Mouse (Mus musculus) hindbrain, embryonic 15.5 days (tissue): ENCODE results near the gene Dnajc19. TPM values are rescaled to one million over a fixed set of nuclear protein-coding genes. Genes with fewer than 3 reads are reported as not detected.
A peak's percentile ranks its signal among the peaks of the same experiment; 100 is the strongest.
"Not testable (repeated sequence)": the region's sequence is repeated elsewhere in the genome, so short reads cannot be mapped to it uniquely, and the experiment has no call there.

Experiments used
- ATAC-seq: fragments of 200-750 bp; cut with Nextera tagmentation; 2 replicates; pipeline ENCODE4 v1.8.0; 2017; ENCODE audit warnings: low read depth, moderate number of reproducible peaks, moderate TSS enrichment; ENCODE audit not compliant: low FRiP score
- H3K27ac ChIP-seq: fragments of 300-500 bp; sonication (generic); replicated peaks from 2 replicates; pipeline ENCODE4 v1.5.1; 2015; ENCODE audit warnings: mild to moderate bottlenecking, inconsistent platforms
- H3K27me3 ChIP-seq: fragments of 300-500 bp; sonication (generic); 2 replicates; pipeline ENCODE4 v1.6.1; 2015; ENCODE audit warnings: control low read depth, inconsistent platforms
- H3K36me3 ChIP-seq: fragments of 300-500 bp; sonication (generic); 2 replicates; pipeline ENCODE4 v1.6.1; 2015; ENCODE audit warnings: control low read depth, inconsistent platforms
- H3K4me1 ChIP-seq: fragments of 300-500 bp; sonication (generic); replicated peaks from 2 replicates; pipeline ENCODE4 v1.6.1; 2015; ENCODE audit warnings: control low read depth, inconsistent platforms
- H3K4me2 ChIP-seq: fragments of 300-500 bp; sonication (generic); 2 replicates; pipeline ENCODE4 v1.6.1; 2015; ENCODE audit warnings: moderate library complexity, mild to moderate bottlenecking, inconsistent platforms
- H3K4me3 ChIP-seq: fragments of 300-500 bp; sonication (generic); 2 replicates; pipeline ENCODE4 v1.5.1; 2015; ENCODE audit warnings: mild to moderate bottlenecking, inconsistent platforms
- H3K9ac ChIP-seq: fragments of 300-500 bp; sonication (generic); 2 replicates; pipeline ENCODE4 v1.6.1; 2015; ENCODE audit warnings: inconsistent platforms
- H3K9me3 ChIP-seq: fragments of 300-500 bp; sonication (generic); 2 replicates; pipeline ENCODE4 v1.6.1; 2016; ENCODE audit warnings: control low read depth, inconsistent platforms
- WGBS: fragments of 180-500 bp; shearing (Covaris S2); methylation state at CpG from one replicate; pipeline ENCODE4 v1.1.7; 2015; 5-methylcytosine and 5-hydroxymethylcytosine counted together
- polyA plus RNA-seq: library from polyadenylated mRNA; unstranded; fragments of >200 nt; fragmentation: Nextera tagmentation; extraction: Ambion mirVana; gene quantifications from 2 replicates; pipeline ENCODE4 v1.2.1, GENCODE M21; 2015

The Dnajc19 gene
- polyA plus RNA-seq, 1 experiment from 2014 or later: 119 TPM

GRCm38 (mm10) chr3:34083655-34084054 is 2.5 kb upstream of the Dnajc19 start:
- H3K27ac ChIP-seq: no peak overlapping the region
- no peaks in the 10 kb centered on the region for H3K27me3 ChIP-seq
- peaks cover 4% of the 10 kb centered on the region; the same call in 1 of the 2 replicates for H3K36me3 ChIP-seq
- no peak overlapping the region for H3K4me2 ChIP-seq
- H3K4me1 ChIP-seq: peaks cover 20% of the 10 kb centered on the region
- H3K4me3 ChIP-seq: no peak overlapping the region
- H3K9ac ChIP-seq: no peak overlapping the region
- 82% methylated on average over 5 of the region's 5 CpGs for whole genome bisulfite sequencing
- ATAC-seq: no peak
- H3K9me3 ChIP-seq: no peaks in the 10 kb centered on the region

GRCm38 (mm10) chr3:34081929-34082328 is 808 bp upstream of the Dnajc19 start:
- H3K4me1 ChIP-seq: peaks cover 20% of the 10 kb centered on the region
- H3K9me3 ChIP-seq: no peaks in the 10 kb centered on the region
- H3K4me3 ChIP-seq: peak overlapping the region; percentile 75
- 87% methylated on average over 3 of the region's 3 CpGs for WGBS
- peak overlapping the region; percentile 64 for H3K4me2 ChIP-seq
- peak overlapping the region; percentile 83 for H3K27ac ChIP-seq
- peaks cover 13% of the 10 kb centered on the region; the same call in 1 of the 2 replicates for H3K36me3 ChIP-seq
- no peak for ATAC-seq
- peak overlapping the region; percentile 84 for H3K9ac ChIP-seq
- H3K27me3 ChIP-seq: no peaks in the 10 kb centered on the region

GRCm38 (mm10) chr3:34076058-34076759 is 4.9 kb downstream of the Dnajc19 start:
- H3K4me3 ChIP-seq: no peak overlapping the region
- H3K27ac ChIP-seq: no peak overlapping the region
- no peak overlapping the region for H3K9ac ChIP-seq
- H3K4me1 ChIP-seq: peaks cover 12% of the 10 kb centered on the region
- WGBS: 89% methylated on average over 6 of the region's 6 CpGs
- peaks cover 43% of the 10 kb centered on the region for H3K36me3 ChIP-seq
- H3K4me2 ChIP-seq: no peak overlapping the region
- no peaks in the 10 kb centered on the region for H3K9me3 ChIP-seq
- ATAC-seq: no peak
- H3K27me3 ChIP-seq: no peaks in the 10 kb centered on the region

GRCm38 (mm10) chr3:34072726-34073125 is 8.4 kb downstream of the Dnajc19 start:
- H3K4me2 ChIP-seq: no peak overlapping the region
- no peaks in the 10 kb centered on the region for H3K4me1 ChIP-seq
- no peak overlapping the region for H3K9ac ChIP-seq
- 94% methylated on average over 6 of the region's 6 CpGs for WGBS
- H3K9me3 ChIP-seq: no peaks in the 10 kb centered on the region
- no peaks in the 10 kb centered on the region for H3K27me3 ChIP-seq
- H3K27ac ChIP-seq: no peak overlapping the region
- H3K4me3 ChIP-seq: no peak overlapping the region
- H3K36me3 ChIP-seq: peaks cover 35% of the 10 kb centered on the region
- no peak for ATAC-seq

GRCm38 (mm10) chr3:34068943-34069342 is 12.2 kb downstream of the Dnajc19 start:
- H3K4me3 ChIP-seq, H3K4me1 ChIP-seq, ATAC-seq, H3K9me3 ChIP-seq, H3K27ac ChIP-seq, H3K4me2 ChIP-seq, H3K9ac ChIP-seq, H3K27me3 ChIP-seq: not testable (repeated sequence)
- WGBS: 91% methylated on average over 7 of the region's 7 CpGs
- peaks cover 28% of the 10 kb centered on the region for H3K36me3 ChIP-seq

GRCm38 (mm10) chr3:34062352-34062751 is 18.8 kb downstream of the Dnajc19 start:
- H3K4me2 ChIP-seq: no peak overlapping the region
- H3K36me3 ChIP-seq: peaks cover 46% of the 10 kb centered on the region
- H3K9ac ChIP-seq: no peak overlapping the region
- 97% methylated on average over 2 of the region's 2 CpGs for WGBS
- no peak overlapping the region for H3K27ac ChIP-seq
- H3K9me3 ChIP-seq: no peaks in the 10 kb centered on the region
- no peak for ATAC-seq
- H3K27me3 ChIP-seq: no peaks in the 10 kb centered on the region
- H3K4me1 ChIP-seq: no peaks in the 10 kb centered on the region
- H3K4me3 ChIP-seq: no peak overlapping the region

GRCm38 (mm10) chr3:34041990-34042389 is 39.1 kb downstream of the Dnajc19 start:
- H3K9me3 ChIP-seq: no peaks in the 10 kb centered on the region
- H3K27me3 ChIP-seq: no peaks in the 10 kb centered on the region
- peaks cover 17% of the 10 kb centered on the region for H3K36me3 ChIP-seq
- H3K4me1 ChIP-seq: peaks cover 3% of the 10 kb centered on the region; the same call in 1 of the 2 replicates
- no peak overlapping the region for H3K9ac ChIP-seq
- no peak for ATAC-seq
- H3K4me2 ChIP-seq: no peak overlapping the region
- WGBS: 93% methylated on average over 4 of the region's 4 CpGs
- no peak overlapping the region for H3K27ac ChIP-seq
- no peak overlapping the region for H3K4me3 ChIP-seq

GRCm38 (mm10) chr3:34035706-34036105 is 45.4 kb downstream of the Dnajc19 start:
- no peaks in the 10 kb centered on the region for H3K9me3 ChIP-seq
- 91% methylated on average over 3 of the region's 3 CpGs for WGBS
- H3K4me1 ChIP-seq: peaks cover 3% of the 10 kb centered on the region; the same call in 1 of the 2 replicates
- H3K27ac ChIP-seq: no peak overlapping the region
- no peak overlapping the region for H3K4me3 ChIP-seq
- H3K27me3 ChIP-seq: no peaks in the 10 kb centered on the region
- H3K9ac ChIP-seq: no peak overlapping the region
- no peak overlapping the region for H3K4me2 ChIP-seq
- ATAC-seq: no peak
- no peaks in the 10 kb centered on the region for H3K36me3 ChIP-seq

- Histone ChIP-seq H3K27me3 (no peaks in the 10 kb centered on the region), H3K4me1 (peaks cover 3% of the 10 kb centered on the region; the same call in 1 of the 2 replicates), H3K27ac (no peak overlapping the region), H3K4me2 (no peak overlapping the region), H3K9ac (no peak overlapping the region), H3K4me3 (no peak overlapping the region), H3K36me3 (no peaks in the 10 kb centered on the region), H3K9me3 (no peaks in the 10 kb centered on the region)
- 82% methylated on average over 1 of the region's 1 CpGs for WGBS
- ATAC-seq: no peak
These were observed 46.3 kb downstream of the Dnajc19 start for GRCm38 (mm10) chr3:34034803-34035202.

- Histone ChIP-seq H3K4me3 (no peak overlapping the region), H3K4me1 (peaks cover 3% of the 10 kb centered on the region; the same call in 1 of the 2 replicates), H3K4me2 (no peak overlapping the region), H3K27me3 (no peaks in the 10 kb centered on the region), H3K9ac (no peak overlapping the region), H3K27ac (no peak overlapping the region), H3K36me3 (no peaks in the 10 kb centered on the region), H3K9me3 (no peaks in the 10 kb centered on the region)
- 81% methylated on average over 3 of the region's 3 CpGs for WGBS
- ATAC-seq: no peak
These were observed 47.3 kb downstream of the Dnajc19 start for GRCm38 (mm10) chr3:34033720-34034364.

- H3K4me1 ChIP-seq: no peaks in the 10 kb centered on the region
- no peak overlapping the region for H3K4me3 ChIP-seq
- ATAC-seq: no peak
- WGBS: 91% methylated on average over 3 of the region's 3 CpGs
- no peaks in the 10 kb centered on the region for H3K36me3 ChIP-seq
- no peak overlapping the region for H3K9ac ChIP-seq
- no peaks in the 10 kb centered on the region for H3K9me3 ChIP-seq
- H3K27ac ChIP-seq: no peak overlapping the region
- H3K27me3 ChIP-seq: no peaks in the 10 kb centered on the region
- H3K4me2 ChIP-seq: no peak overlapping the region
These were observed 50.5 kb downstream of the Dnajc19 start for GRCm38 (mm10) chr3:34030601-34031000.

- ATAC-seq: no peak
- H3K27me3 ChIP-seq: no peaks in the 10 kb centered on the region
- H3K9ac ChIP-seq: no peak overlapping the region
- no peaks in the 10 kb centered on the region for H3K9me3 ChIP-seq
- no peak overlapping the region for H3K4me2 ChIP-seq
- H3K36me3 ChIP-seq: no peaks in the 10 kb centered on the region
- no peak overlapping the region for H3K4me3 ChIP-seq
- no peaks in the 10 kb centered on the region for H3K4me1 ChIP-seq
- no peak overlapping the region for H3K27ac ChIP-seq
These were observed 52.2 kb downstream of the Dnajc19 start for GRCm38 (mm10) chr3:34028935-34029334.
